Mouse (Mus musculus) heart, postnatal 0 days (tissue): ENCODE data around the gene Col12a1.

Experiments
- CTCF ChIP-seq: IDR thresholded peaks from 2 replicates; pipeline ENCODE4 v1.5.1; 2016; ENCODE audit warnings: antibody characterized with exemption, control low read depth, low read depth
- EP300 ChIP-seq: IDR thresholded peaks from 2 replicates; pipeline ENCODE4 v1.6.1; 2016; ENCODE audit warnings: antibody characterized with exemption, low read depth

- TF ChIP-seq CTCF: no peak
- TF ChIP-seq EP300: no peak
Observed at GRCm38 (mm10) chr9:79599395-79600236, 119.0 kb downstream of the Col12a1 start.
